Mouse (Mus musculus): ENCODE results near the gene E2f2. TPM values are rescaled to one million over a fixed set of nuclear protein-coding genes. Genes with fewer than 3 reads are reported as not detected.
A peak's percentile ranks its signal among the peaks of the same experiment; 100 is the strongest.

E2f2 gene
- total RNA-seq, 2 experiments from 2014 or later = 59.4 to 78.1 TPM

DNA sequence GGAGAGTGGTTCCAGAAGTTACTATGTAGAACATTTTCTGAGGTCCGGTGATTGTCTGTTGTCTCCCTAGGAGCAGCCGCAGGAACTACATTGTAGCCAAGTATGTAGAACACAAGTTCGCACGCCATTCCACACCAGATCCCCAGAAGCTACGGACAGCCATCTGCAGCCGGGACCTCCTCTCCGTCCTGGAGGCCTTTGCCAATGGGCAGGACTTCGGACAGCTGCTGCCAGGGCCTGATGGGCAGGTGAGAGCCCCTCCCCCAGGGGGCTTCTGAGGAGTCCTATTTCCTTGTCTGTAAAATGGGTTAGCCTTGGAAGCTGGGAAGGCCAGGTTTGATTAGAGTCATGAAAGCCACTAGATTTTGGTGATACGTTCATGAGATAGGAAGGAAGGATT lies 66.9 kb downstream of the E2f2 start:
- no peak for ATAC-seq (ENCODE audit: poor library complexity, severe bottlenecking)

GRCm38 (mm10) chr4:136239622-136240021 lies 67.4 kb downstream of the E2f2 start:
- ATAC-seq (ENCODE audit: poor library complexity, severe bottlenecking) = peak; percentile 90

DNA sequence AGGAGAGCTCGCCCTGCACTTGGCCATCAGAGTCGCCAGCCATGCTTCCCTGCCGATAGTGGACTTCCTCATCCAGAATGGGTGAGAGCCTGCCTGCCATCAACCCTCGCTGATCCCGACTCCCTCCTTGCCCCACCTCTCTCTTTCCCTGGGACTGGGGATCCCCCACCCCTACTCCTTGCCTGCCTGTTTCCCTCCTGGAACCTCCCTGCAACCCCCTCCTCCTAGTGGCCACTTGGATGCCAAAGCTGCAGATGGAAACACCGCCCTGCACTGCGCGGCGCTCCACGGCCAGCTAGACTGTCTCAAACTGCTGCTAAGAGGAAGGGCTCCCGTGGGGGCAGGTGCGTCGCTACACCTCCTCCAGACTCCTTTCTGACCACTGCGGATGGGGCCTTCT lies 67.9 kb downstream of the E2f2 start:
- no peak; the same call in 1 of the 2 replicates for ATAC-seq (ENCODE audit: poor library complexity, severe bottlenecking)

DNA sequence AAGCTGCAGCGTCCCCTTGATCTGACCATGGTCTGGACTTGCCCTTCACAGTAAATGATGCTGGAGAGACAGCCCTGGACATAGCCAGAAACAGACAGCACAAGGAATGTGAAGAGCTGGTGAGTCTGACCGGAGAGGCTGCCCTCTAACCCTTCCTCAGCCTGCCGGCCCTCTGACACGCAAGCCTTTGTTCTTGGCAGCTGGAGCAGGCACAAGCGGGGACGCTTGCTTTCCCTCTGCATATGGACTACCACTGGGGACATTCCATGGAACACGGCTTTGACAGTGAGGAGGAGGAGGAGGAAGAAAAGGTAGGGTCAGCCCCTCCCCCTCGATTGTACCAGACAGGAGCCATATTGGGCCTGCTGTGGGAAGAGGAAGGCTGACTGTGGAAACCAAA lies 68.8 kb downstream of the E2f2 start:
- ATAC-seq (ENCODE audit: poor library complexity, severe bottlenecking) = no peak

DNA sequence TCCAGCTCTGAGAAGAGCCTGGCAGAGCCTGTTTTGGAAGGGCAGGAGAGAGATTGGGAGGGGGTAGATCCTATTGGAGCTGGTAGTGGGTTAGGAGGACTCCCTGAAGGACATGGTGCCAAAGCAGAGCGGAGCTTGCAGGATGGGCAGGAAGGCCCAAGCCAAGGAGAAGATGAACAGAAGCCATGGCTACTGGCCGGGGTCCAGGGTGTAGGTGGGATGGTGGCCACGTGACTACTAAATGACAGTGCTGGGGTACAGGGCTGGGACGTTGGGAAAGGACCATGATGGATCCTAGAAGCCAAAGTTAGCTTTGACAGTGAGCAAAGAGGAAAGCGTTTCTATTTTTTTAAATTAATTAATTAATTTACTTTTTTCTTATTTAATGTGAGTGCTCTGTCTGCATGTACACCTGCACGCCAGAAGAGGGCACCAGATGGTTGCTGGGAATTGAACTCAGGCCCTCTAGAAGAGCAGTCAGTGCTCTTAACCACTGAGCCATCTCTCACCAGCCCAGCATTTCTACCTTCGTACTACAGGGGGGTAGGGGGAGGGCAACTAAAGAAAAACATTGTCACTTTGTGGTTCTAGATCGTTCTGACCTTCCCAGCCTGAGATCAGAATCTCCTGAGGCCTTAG lies 70.0 kb downstream of the E2f2 start:
- no peak for ATAC-seq (ENCODE audit: poor library complexity, severe bottlenecking)

- ATAC-seq (ENCODE audit: poor library complexity, severe bottlenecking) = no peak
Observed at GRCm38 (mm10) chr4:136242728-136243127, 70.5 kb downstream of the E2f2 start.

GRCm38 (mm10) chr4:136244208-136244607 lies 72.0 kb downstream of the E2f2 start:
- ATAC-seq (ENCODE audit: poor library complexity, severe bottlenecking) = no peak

Other genes starting within 250 kb of the E2f2 start
- 60.7 and 76.8 TPM in 2 replicates for gene Hmgcl, start 225.9 kb upstream of the E2f2 start, total RNA-seq (2015)
- gene Hmgcl, start 225.9 kb upstream of the E2f2 start, total RNA-seq (2017) = 54.9 and 60.4 TPM in 2 replicates
- gene Gale, start 208.7 kb upstream of the E2f2 start, total RNA-seq (2015) = 6.4 and 7.6 TPM in 2 replicates
- gene Gale, start 208.7 kb upstream of the E2f2 start, total RNA-seq (2017) = 10.0 and 11.6 TPM in 2 replicates
- gene Lypla2, start 199.8 kb upstream of the E2f2 start, total RNA-seq (2015) = 49.7 and 51.4 TPM in 2 replicates
- 21.4 and 25.3 TPM in 2 replicates for gene Lypla2, start 199.8 kb upstream of the E2f2 start, total RNA-seq (2017)
- gene Pithd1, start 185.1 kb upstream of the E2f2 start, total RNA-seq (2015) = 14.9 and 18.5 TPM in 2 replicates
- 20.6 and 26.2 TPM in 2 replicates for gene Pithd1, start 185.1 kb upstream of the E2f2 start, total RNA-seq (2017)
- 61.0 and 62.7 TPM in 2 replicates for gene Eloa, start 150.6 kb upstream of the E2f2 start, total RNA-seq (2015)
- gene Eloa, start 150.6 kb upstream of the E2f2 start, total RNA-seq (2017) = 63.0 and 68.6 TPM in 2 replicates
- gene Rpl11, start 119.0 kb upstream of the E2f2 start, total RNA-seq (2015) = 1,014 and 1,023 TPM in 2 replicates
- 540 and 557 TPM in 2 replicates for gene Rpl11, start 119.0 kb upstream of the E2f2 start, total RNA-seq (2017)
- gene Id3, start 28.9 kb upstream of the E2f2 start, total RNA-seq (2015) = 1.9 and 2.0 TPM in 2 replicates
- gene Id3, start 28.9 kb upstream of the E2f2 start, total RNA-seq (2017) = 0.77 and 1.8 TPM in 2 replicates
- not detected in 2 replicates for gene Asap3, start 34.0 kb downstream of the E2f2 start, total RNA-seq (2015)
- gene Asap3, start 34.0 kb downstream of the E2f2 start, total RNA-seq (2017) = 0.04 TPM in 1 of 2 replicates, not detected in the other
- 5.6 and 6.0 TPM in 2 replicates for gene Tcea3, start 75.3 kb downstream of the E2f2 start, total RNA-seq (2015)
- gene Tcea3, start 75.3 kb downstream of the E2f2 start, total RNA-seq (2017) = 3.5 and 7.2 TPM in 2 replicates
- gene Zfp46, start 112.3 kb downstream of the E2f2 start, total RNA-seq (2015) = 4.2 and 4.5 TPM in 2 replicates
- gene Zfp46, start 112.3 kb downstream of the E2f2 start, total RNA-seq (2017) = 8.1 and 9.3 TPM in 2 replicates
- 80.0 and 85.4 TPM in 2 replicates for gene Hnrnpr, start 138.5 kb downstream of the E2f2 start, total RNA-seq (2015)
- gene Hnrnpr, start 138.5 kb downstream of the E2f2 start, total RNA-seq (2017) = 124 and 138 TPM in 2 replicates

Measured in megakaryocyte, adult 5-6 weeks (primary cell).